Mouse (Mus musculus) megakaryocyte, embryonic 14.5 days (primary cell): ENCODE results near the gene Mavs. TPM values are rescaled to one million over a fixed set of nuclear protein-coding genes. Genes with fewer than 3 reads are reported as not detected.
A peak's percentile ranks its signal among the peaks of the same experiment; 100 is the strongest.

Experiments used
- H3K27me3 ChIP-seq: replicated peaks from 2 replicates; pipeline ENCODE3; 2012; ENCODE audit warnings: inconsistent platforms
- H3K36me3 ChIP-seq: replicated peaks from 2 replicates; pipeline ENCODE3; 2012; ENCODE audit warnings: low read length, inconsistent platforms, mixed read lengths
- H3K4me1 ChIP-seq: 2 replicates; pipeline ENCODE4 v1.6.1; 2012; ENCODE audit warnings: inconsistent platforms
- H3K4me3 ChIP-seq: replicated peaks from 2 replicates; pipeline ENCODE3; 2012; ENCODE audit warnings: moderate library complexity, mild to moderate bottlenecking, inconsistent platforms
- H3K9me3 ChIP-seq: 2 replicates; pipeline ENCODE4 v1.6.1; 2012; ENCODE audit warnings: inconsistent platforms
- FLI1 ChIP-seq: IDR thresholded peaks from 2 replicates; pipeline ENCODE4 v1.6.1; 2012; ENCODE audit warnings: low read length, inconsistent platforms, mixed read lengths
- GATA1 ChIP-seq: IDR thresholded peaks from 3 replicates; pipeline ENCODE4 v1.6.1; 2012; ENCODE audit warnings: mixed read lengths, low read length, inconsistent platforms, borderline replicate concordance
- polyA plus RNA-seq: library from polyadenylated mRNA; stranded (reverse); fragments of >175 nt; gene quantifications from 2 replicates; pipeline ENCODE4 v1.2.3, GENCODE M21; 2012; ENCODE audit warnings: low replicate concordance; ENCODE audit not compliant: insufficient read depth

Mavs gene
- polyA plus RNA-seq, 1 experiment = 12.8 TPM

DNA sequence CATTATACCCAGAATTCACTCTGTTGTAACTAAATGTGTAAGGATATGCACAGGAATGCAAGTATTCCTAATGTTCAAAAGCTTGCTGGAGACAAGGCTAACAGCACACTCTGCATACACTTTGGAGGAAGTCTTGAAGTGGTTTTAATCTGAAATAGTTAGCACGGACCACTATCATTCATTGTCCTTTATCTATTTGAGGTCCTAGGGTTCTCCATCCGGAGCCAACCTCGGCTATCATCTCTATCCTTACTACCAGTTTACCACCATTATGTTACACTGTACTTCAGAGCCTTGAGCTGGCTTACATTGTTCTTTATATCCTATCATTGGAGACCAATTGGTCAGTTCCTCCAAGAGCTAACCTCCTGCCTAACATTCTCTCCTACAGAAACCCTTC, 6.6 kb upstream of the Mavs start:
- H3K27me3 ChIP-seq = no peaks in the 10 kb centered on the region
- peaks cover 76% of the 10 kb centered on the region for H3K4me1 ChIP-seq
- H3K36me3 ChIP-seq = no peaks in the 10 kb centered on the region
- H3K9me3 ChIP-seq = no peaks in the 10 kb centered on the region
- H3K4me3 ChIP-seq = no peak overlapping the region
- TF ChIP-seq FLI1 = no peak
- TF ChIP-seq GATA1 = no peak

DNA sequence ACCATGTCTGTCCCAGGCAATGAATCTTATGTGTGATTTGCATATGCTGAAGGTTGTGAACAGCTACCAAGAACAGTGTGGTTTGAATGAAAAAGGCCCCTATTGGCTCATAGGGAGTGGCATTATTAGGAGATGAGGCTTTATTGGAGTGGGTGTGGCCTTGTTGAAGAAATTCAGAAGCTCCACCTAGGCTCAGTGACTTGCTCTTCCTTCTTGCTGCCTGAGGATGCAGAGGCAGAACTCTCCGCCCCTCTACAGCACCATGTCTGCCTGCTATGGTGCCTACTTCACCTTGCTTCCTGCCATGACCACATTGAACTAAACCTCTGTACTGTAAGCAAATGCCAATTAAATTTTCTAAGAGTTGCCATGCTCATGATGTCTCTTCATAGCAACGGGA, 1.3 kb upstream of the Mavs start:
- TF ChIP-seq GATA1 (no peak), FLI1 (no peak)
- H3K36me3 ChIP-seq = peaks cover 27% of the 10 kb centered on the region
- peaks cover 77% of the 10 kb centered on the region for H3K4me1 ChIP-seq
- H3K9me3 ChIP-seq = no peaks in the 10 kb centered on the region
- H3K27me3 ChIP-seq = no peaks in the 10 kb centered on the region
- peak overlapping the region; percentile 71 for H3K4me3 ChIP-seq

DNA sequence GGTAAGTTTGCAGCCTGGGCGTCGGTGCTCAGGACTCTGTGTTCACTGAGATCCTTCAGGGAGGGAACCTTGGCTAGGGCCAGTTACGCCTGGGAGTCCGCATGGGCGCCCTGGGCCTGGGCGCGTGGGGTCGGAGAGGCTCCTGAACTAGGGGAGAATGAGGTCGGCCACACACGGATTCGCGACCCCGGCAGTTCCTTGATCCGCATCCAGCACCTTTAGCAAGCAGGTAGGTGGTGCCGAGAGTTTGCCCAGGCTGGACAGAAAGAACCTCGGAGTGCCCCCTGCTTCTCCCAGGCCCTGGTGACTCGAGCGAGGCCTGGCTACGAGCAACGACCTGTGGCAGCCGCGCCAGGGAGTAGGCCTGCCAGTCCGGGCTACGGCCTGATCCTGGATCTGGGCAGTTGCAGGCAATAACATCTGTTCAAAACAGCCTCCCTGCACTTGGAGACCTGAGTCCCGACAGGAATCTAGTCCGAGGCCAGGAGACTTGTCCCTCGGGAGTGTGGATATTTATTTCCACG, 326 bp downstream of the Mavs start:
- peaks cover 43% of the 10 kb centered on the region for H3K36me3 ChIP-seq
- TF ChIP-seq GATA1 = no peak
- TF ChIP-seq FLI1 = no peak
- H3K9me3 ChIP-seq = no peaks in the 10 kb centered on the region
- peak overlapping the region; percentile 97 for H3K4me3 ChIP-seq
- peaks cover 88% of the 10 kb centered on the region for H3K4me1 ChIP-seq
- no peaks in the 10 kb centered on the region for H3K27me3 ChIP-seq

DNA sequence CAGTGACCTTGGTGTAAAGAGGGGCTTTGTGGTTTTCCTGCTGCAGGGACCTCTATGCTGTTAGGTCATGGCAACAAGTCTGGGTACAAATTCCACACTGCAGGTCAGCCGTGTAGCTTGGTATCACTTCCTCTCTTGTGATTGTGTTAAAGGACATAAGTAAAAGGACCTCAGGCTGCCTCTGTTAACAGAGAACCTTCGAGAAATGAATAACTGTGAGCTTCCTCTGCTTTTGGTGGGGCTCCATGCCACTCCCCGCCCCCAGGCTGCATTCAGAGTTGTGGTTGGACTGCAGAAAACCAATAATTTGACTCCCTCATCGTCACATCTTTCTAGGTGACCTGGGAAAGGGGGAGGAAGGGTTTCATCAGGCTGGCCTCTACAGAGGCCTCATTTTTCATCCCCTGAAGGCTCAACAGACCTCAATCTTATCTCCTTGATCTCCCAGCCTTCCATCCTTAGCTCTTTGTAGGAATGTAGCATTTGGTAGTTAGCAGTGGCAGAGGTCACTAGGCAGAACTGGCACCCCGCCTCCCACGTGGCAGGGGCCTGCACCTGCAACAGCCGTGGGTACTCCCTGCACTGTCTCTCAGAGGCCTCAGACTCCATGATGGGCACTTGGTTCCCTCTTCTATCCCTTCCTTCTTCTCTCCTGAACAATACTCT, 1.2 kb downstream of the Mavs start:
- Histone ChIP-seq H3K27me3 (no peaks in the 10 kb centered on the region), H3K9me3 (no peaks in the 10 kb centered on the region), H3K4me3 (peak overlapping the region; percentile 97), H3K36me3 (peaks cover 52% of the 10 kb centered on the region), H3K4me1 (peaks cover 90% of the 10 kb centered on the region)
- TF ChIP-seq GATA1 (no peak), FLI1 (no peak)

DNA sequence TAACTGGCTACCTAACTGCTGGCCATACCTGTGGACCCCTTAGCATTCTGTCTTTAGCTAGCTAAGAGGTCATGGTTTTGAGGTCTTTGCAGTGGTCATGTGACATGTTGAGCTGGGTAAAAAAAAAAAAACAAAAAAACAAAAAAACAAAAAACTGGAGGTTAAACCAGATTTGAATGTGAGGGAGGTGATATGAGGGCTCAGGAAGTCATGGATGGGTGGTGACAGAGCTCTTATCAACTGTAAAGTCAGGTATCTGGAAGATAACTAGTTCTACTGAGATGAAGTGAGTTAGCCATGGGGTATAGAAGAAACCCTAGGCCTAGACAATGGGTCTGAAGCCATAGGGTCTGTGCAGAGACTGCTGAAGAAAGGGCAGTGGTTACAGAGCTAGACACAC, 8.3 kb downstream of the Mavs start:
- no peaks in the 10 kb centered on the region for H3K9me3 ChIP-seq
- peak overlapping the region; percentile 46 for H3K4me3 ChIP-seq
- no peaks in the 10 kb centered on the region for H3K27me3 ChIP-seq
- peaks cover 100% of the 10 kb centered on the region for H3K4me1 ChIP-seq
- no peak for TF ChIP-seq GATA1
- peaks cover 98% of the 10 kb centered on the region for H3K36me3 ChIP-seq

DNA sequence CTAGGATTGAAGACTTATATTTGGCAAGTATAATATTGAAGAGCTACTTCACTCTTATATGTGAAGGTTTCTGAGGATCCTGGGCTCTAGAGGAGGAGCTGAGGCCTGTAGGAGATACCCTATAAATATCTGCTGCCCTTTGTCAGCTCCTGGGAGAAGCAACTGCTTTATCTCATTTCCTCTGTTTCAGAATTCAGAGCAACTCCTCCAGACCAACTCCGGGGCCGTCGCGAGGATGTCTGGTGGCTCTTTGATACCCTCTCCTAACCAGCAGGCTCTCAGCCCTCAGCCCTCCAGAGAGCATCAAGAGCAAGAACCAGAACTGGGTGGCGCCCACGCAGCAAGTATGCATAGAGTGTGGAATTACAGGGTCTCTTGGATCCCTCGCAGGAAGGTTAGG, 9.1 kb downstream of the Mavs start:
- Histone ChIP-seq H3K4me1 (peaks cover 98% of the 10 kb centered on the region), H3K36me3 (peaks cover 98% of the 10 kb centered on the region), H3K9me3 (no peaks in the 10 kb centered on the region), H3K4me3 (peak overlapping the region; percentile 19), H3K27me3 (no peaks in the 10 kb centered on the region)
- TF ChIP-seq GATA1 = no peak
- no peak for TF ChIP-seq FLI1

DNA sequence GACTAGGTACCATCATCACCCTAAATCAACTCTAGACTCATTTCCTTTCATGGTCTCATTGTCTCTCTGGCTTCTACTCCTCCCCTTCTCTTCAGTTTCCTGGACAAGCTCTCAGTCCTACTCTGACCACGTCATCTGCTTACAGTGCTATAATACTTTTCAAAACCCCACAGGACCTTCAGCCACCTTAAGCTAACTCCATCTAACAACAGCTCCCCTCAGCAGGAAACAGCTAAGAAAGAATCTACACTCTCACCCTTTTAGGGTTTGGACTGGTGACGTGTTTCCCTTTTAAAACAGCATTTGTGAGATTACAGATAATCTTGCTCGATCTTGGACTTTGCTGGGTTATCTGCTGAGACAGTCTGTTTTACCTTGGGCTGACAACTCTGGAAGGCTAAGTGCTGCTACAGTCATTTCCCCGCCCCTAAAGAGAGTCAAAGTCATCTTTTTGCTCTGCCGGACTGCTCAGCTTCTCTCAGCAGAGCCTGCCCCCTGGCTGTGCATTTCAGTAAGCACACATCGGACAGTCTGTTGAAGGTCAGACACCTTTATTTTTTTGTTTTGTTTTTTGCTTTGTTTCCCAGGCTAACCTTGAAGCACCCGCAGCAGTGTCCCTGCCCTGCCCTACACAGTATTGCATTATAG, 19.9 kb downstream of the Mavs start:
- TF ChIP-seq GATA1 = no peak
- Histone ChIP-seq H3K4me1 (peaks cover 80% of the 10 kb centered on the region), H3K9me3 (no peaks in the 10 kb centered on the region), H3K4me3 (peak overlapping the region; percentile 83), H3K36me3 (peaks cover 40% of the 10 kb centered on the region), H3K27me3 (no peaks in the 10 kb centered on the region)

DNA sequence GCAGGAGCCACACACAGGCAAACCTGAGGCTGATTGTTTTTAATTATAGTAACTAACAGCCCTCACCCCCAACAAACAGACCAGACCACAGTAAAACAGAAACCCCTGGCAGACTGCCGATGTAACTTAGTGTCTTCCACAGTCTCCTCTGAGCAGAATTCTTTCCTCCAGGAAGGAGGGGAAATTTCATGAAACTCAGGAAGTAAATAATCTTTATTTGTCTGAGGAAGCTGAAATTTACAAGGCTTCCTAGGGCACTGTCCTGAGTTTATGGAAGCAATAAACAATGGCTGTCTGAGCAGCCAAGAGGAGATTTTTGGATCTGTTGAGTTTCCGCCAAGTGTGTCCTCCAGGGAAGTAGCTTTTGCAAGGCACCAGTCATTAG, 20.5 kb downstream of the Mavs start:
- TF ChIP-seq FLI1 = no peak
- TF ChIP-seq GATA1 = no peak
- Histone ChIP-seq H3K27me3 (no peaks in the 10 kb centered on the region), H3K9me3 (no peaks in the 10 kb centered on the region), H3K4me1 (peaks cover 76% of the 10 kb centered on the region), H3K4me3 (peak overlapping the region; percentile 83), H3K36me3 (peaks cover 35% of the 10 kb centered on the region)

DNA sequence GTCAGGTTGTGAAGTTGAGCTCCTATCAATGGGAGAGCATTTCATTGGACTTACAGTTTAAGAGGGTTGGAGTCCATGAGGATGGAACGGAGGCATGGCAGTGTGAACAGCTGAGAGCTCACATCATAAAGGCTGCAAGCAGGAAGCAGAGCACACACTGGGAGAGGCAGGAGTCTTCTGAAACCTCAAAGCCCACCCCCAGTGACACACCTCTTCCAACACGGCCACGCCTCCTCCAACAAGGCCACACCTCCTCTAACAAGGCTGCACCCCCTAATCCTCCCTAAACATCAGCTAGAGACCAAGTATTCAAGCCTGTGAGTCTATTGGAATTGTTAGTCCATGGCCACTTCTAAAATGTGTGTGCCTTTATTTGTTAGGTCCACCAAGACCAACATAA, 21.9 kb downstream of the Mavs start:
- H3K36me3 ChIP-seq = peaks cover 22% of the 10 kb centered on the region
- no peaks in the 10 kb centered on the region for H3K27me3 ChIP-seq
- H3K9me3 ChIP-seq = no peaks in the 10 kb centered on the region
- H3K4me3 ChIP-seq = peak overlapping the region; percentile 24
- H3K4me1 ChIP-seq = peaks cover 83% of the 10 kb centered on the region
- TF ChIP-seq FLI1 = no peak
- no peak for TF ChIP-seq GATA1

DNA sequence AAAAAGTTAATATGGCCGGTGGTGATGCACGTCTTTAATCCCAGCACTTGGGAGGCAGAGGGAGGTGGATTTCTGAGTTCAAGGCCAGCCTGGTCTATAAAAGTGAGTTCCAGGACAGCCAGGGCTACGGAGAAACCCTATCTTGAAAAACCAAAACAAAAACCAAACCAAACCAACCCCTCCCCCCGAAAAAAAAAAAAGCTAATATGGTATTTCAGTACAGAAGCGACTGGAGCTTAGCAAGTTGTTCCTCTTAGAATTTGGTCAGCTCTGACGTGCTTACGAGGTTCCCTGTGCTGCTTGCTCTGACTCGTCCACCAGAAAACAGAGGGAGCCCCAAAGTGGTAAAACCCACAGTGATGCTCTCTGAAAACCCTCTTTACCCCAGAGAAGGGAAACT, 24.8 kb downstream of the Mavs start:
- no peaks in the 10 kb centered on the region for H3K27me3 ChIP-seq
- peaks cover 72% of the 10 kb centered on the region for H3K4me1 ChIP-seq
- H3K9me3 ChIP-seq = no peaks in the 10 kb centered on the region
- H3K4me3 ChIP-seq = no peak overlapping the region
- no peaks in the 10 kb centered on the region for H3K36me3 ChIP-seq
- TF ChIP-seq FLI1 = no peak
- no peak for TF ChIP-seq GATA1
